Mouse (Mus musculus): ENCODE data around the gene Acvr1. TPM values are rescaled to one million over a fixed set of nuclear protein-coding genes. Genes with fewer than 3 reads are reported as not detected.

The Acvr1 gene
- polyA plus RNA-seq, 1 experiment from 2014 or later = 6.5 TPM

- ATAC-seq (ENCODE audit: insufficient read depth) (no peak), DNase-seq (peak; percentile 46)
- no peak overlapping the region for H3K4me3 ChIP-seq (ENCODE audit: low read depth, low read length)
- H3K4me2 ChIP-seq = no peak overlapping the region
- no peaks in the 10 kb centered on the region for H3K27me3 ChIP-seq (ENCODE audit: insufficient read depth, low read length)
- peaks cover 16% of the 10 kb centered on the region for H3K4me1 ChIP-seq (ENCODE audit: insufficient read depth)
- H3K27ac ChIP-seq (ENCODE audit: low read depth) = no peak overlapping the region
- no peaks in the 10 kb centered on the region for H3K9me3 ChIP-seq (ENCODE audit: low read depth, low read length)
- 47% methylated on average over 4 of the region's 4 CpGs for WGBS
- no peak overlapping the region for H3K9ac ChIP-seq
- TF ChIP-seq CTCF (IDR thresholded peaks at IDR 0.05; ENCODE audit: low read depth) = no peak
- no peaks in the 10 kb centered on the region for H3K36me3 ChIP-seq (ENCODE audit: insufficient read depth)
Observed at GRCm38 (mm10) chr2:58562137-58562536, 4.8 kb downstream of the Acvr1 start.

- Histone ChIP-seq H3K4me3 (ENCODE audit: low read depth, low read length) (no peak overlapping the region), H3K4me1 (ENCODE audit: insufficient read depth) (peaks cover 3% of the 10 kb centered on the region; the same call in 1 of the 2 replicates)
- 46% methylated on average over 9 of the region's 9 CpGs for WGBS
Observed at GRCm38 (mm10) chr2:58557045-58557845, 9.7 kb downstream of the Acvr1 start.

GRCm38 (mm10) chr2:58552296-58552695 is 14.7 kb downstream of the Acvr1 start:
- H3K27me3 ChIP-seq (ENCODE audit: insufficient read depth, low read length) = no peaks in the 10 kb centered on the region
- ATAC-seq (ENCODE audit: insufficient read depth) (no peak), DNase-seq (no peak)
- H3K27ac ChIP-seq (ENCODE audit: low read depth) = no peak overlapping the region
- no peaks in the 10 kb centered on the region for H3K36me3 ChIP-seq (ENCODE audit: insufficient read depth)
- no peak overlapping the region for H3K9ac ChIP-seq
- H3K4me1 ChIP-seq (ENCODE audit: insufficient read depth) = peaks cover 9% of the 10 kb centered on the region; the same call in 1 of the 2 replicates
- H3K9me3 ChIP-seq (ENCODE audit: low read depth, low read length) = no peaks in the 10 kb centered on the region
- no peak overlapping the region for H3K4me2 ChIP-seq
- no peak overlapping the region for H3K4me3 ChIP-seq (ENCODE audit: low read depth, low read length)
- 52% methylated on average over 3 of the region's 3 CpGs for WGBS
- TF ChIP-seq CTCF (IDR thresholded peaks at IDR 0.05; ENCODE audit: low read depth) = no peak

More at GRCm38 (mm10) chr2:58557045-58557845, 9.7 kb downstream of the Acvr1 start:
- no peaks in the 10 kb centered on the region for H3K27me3 ChIP-seq (ENCODE audit: insufficient read depth, low read length)
- H3K4me2 ChIP-seq = no peak overlapping the region
- DNase-seq (no peak), ATAC-seq (ENCODE audit: insufficient read depth) (no peak)
- no peak for TF ChIP-seq CTCF (IDR thresholded peaks at IDR 0.05; ENCODE audit: low read depth)
- no peak overlapping the region for H3K27ac ChIP-seq (ENCODE audit: low read depth)
- no peaks in the 10 kb centered on the region for H3K36me3 ChIP-seq (ENCODE audit: insufficient read depth)
- no peaks in the 10 kb centered on the region for H3K9me3 ChIP-seq (ENCODE audit: low read depth, low read length)
- H3K9ac ChIP-seq = no peak overlapping the region

- H3K9me3 ChIP-seq (ENCODE audit: low read depth, low read length) = no peaks in the 10 kb centered on the region
- no peak for TF ChIP-seq CTCF (IDR thresholded peaks at IDR 0.05; ENCODE audit: low read depth)
- no peak for ATAC-seq (ENCODE audit: insufficient read depth)
- no peak overlapping the region for H3K4me2 ChIP-seq
- no peak overlapping the region for H3K4me3 ChIP-seq (ENCODE audit: low read depth, low read length)
- H3K36me3 ChIP-seq (ENCODE audit: insufficient read depth) = no peaks in the 10 kb centered on the region
- DNase-seq = no peak
- 55% methylated on average over 6 of the region's 6 CpGs for WGBS
- H3K9ac ChIP-seq = no peak overlapping the region
- H3K4me1 ChIP-seq (ENCODE audit: insufficient read depth) = peaks cover 9% of the 10 kb centered on the region; the same call in 1 of the 2 replicates
- H3K27me3 ChIP-seq (ENCODE audit: insufficient read depth, low read length) = no peaks in the 10 kb centered on the region
- H3K27ac ChIP-seq (ENCODE audit: low read depth) = no peak overlapping the region
Observed at GRCm38 (mm10) chr2:58551866-58552265, 15.1 kb downstream of the Acvr1 start.

GRCm38 (mm10) chr2:58550488-58550887 is 16.5 kb downstream of the Acvr1 start:
- no peaks in the 10 kb centered on the region for H3K27me3 ChIP-seq (ENCODE audit: insufficient read depth, low read length)
- no peaks in the 10 kb centered on the region for H3K9me3 ChIP-seq (ENCODE audit: low read depth, low read length)
- peak; percentile 50 for DNase-seq
- H3K4me2 ChIP-seq = no peak overlapping the region
- TF ChIP-seq CTCF (IDR thresholded peaks at IDR 0.05; ENCODE audit: low read depth) = no peak
- peaks cover 6% of the 10 kb centered on the region; the same call in 1 of the 2 replicates for H3K4me1 ChIP-seq (ENCODE audit: insufficient read depth)
- ATAC-seq (ENCODE audit: insufficient read depth) = peak; percentile 65; the same call in 1 of the 2 replicates
- no peak overlapping the region for H3K27ac ChIP-seq (ENCODE audit: low read depth)
- no peaks in the 10 kb centered on the region for H3K36me3 ChIP-seq (ENCODE audit: insufficient read depth)
- no peak overlapping the region for H3K4me3 ChIP-seq (ENCODE audit: low read depth, low read length)
- WGBS = 29% methylated on average over 9 of the region's 9 CpGs
- H3K9ac ChIP-seq = no peak overlapping the region

- ATAC-seq (ENCODE audit: insufficient read depth) = no peak
- Histone ChIP-seq H3K27ac (ENCODE audit: low read depth) (no peak overlapping the region), H3K4me1 (ENCODE audit: insufficient read depth) (peaks cover 6% of the 10 kb centered on the region; the same call in 1 of the 2 replicates), H3K4me2 (no peak overlapping the region), H3K36me3 (ENCODE audit: insufficient read depth) (no peaks in the 10 kb centered on the region), H3K9me3 (ENCODE audit: low read depth, low read length) (no peaks in the 10 kb centered on the region), H3K4me3 (ENCODE audit: low read depth, low read length) (no peak overlapping the region), H3K27me3 (ENCODE audit: insufficient read depth, low read length) (no peaks in the 10 kb centered on the region), H3K9ac (no peak overlapping the region)
- WGBS = 32% methylated on average over 6 of the region's 6 CpGs
- TF ChIP-seq CTCF (IDR thresholded peaks at IDR 0.05; ENCODE audit: low read depth) = no peak
- no peak for DNase-seq
Observed at GRCm38 (mm10) chr2:58549960-58550359, 17.0 kb downstream of the Acvr1 start.

GRCm38 (mm10) chr2:58548943-58549342 is 18.0 kb downstream of the Acvr1 start:
- 53% methylated on average over 7 of the region's 7 CpGs for WGBS
- no peak for TF ChIP-seq CTCF (IDR thresholded peaks at IDR 0.05; ENCODE audit: low read depth)
- Histone ChIP-seq H3K36me3 (ENCODE audit: insufficient read depth) (no peaks in the 10 kb centered on the region), H3K4me2 (no peak overlapping the region), H3K4me3 (ENCODE audit: low read depth, low read length) (no peak overlapping the region), H3K27ac (ENCODE audit: low read depth) (no peak overlapping the region), H3K4me1 (ENCODE audit: insufficient read depth) (peaks cover 6% of the 10 kb centered on the region; the same call in 1 of the 2 replicates), H3K9ac (no peak overlapping the region), H3K27me3 (ENCODE audit: insufficient read depth, low read length) (no peaks in the 10 kb centered on the region), H3K9me3 (ENCODE audit: low read depth, low read length) (no peaks in the 10 kb centered on the region)
- no peak for DNase-seq
- no peak for ATAC-seq (ENCODE audit: insufficient read depth)

All from lung, embryonic 14.5 days (tissue).